Mouse (Mus musculus): Measurements from ENCODE around the gene Ush1g. TPM values are rescaled to one million over a fixed set of nuclear protein-coding genes. Genes with fewer than 3 reads are reported as not detected.

The Ush1g gene
- polyA plus RNA-seq, 1 experiment from 2014 or later, result not detected

GRCm38 (mm10) chr11:115353375-115353774, 31.5 kb upstream of the Ush1g start:
- Histone ChIP-seq H3K4me1 (replicated peaks) (peaks cover 6% of the 10 kb centered on the region; the same call in 1 of the 2 replicates), H3K4me2 (replicated peaks) (no peak overlapping the region), H3K36me3 (no peaks in the 10 kb centered on the region), H3K9ac (no peak overlapping the region), H3K27ac (no peak overlapping the region), H3K27me3 (replicated peaks) (peaks cover 11% of the 10 kb centered on the region; the same call in 1 of the 2 replicates), H3K4me3 (replicated peaks) (no peak overlapping the region), H3K9me3 (no peaks in the 10 kb centered on the region)
- ATAC-seq, result no peak
- WGBS, result 85% methylated on average over 5 of the region's 5 CpGs

GRCm38 (mm10) chr11:115349976-115350375, 28.1 kb upstream of the Ush1g start:
- Histone ChIP-seq H3K27me3 (replicated peaks) (peaks cover 3% of the 10 kb centered on the region; the same call in 1 of the 2 replicates), H3K27ac (no peak overlapping the region), H3K4me1 (replicated peaks) (peaks cover 15% of the 10 kb centered on the region), H3K9ac (no peak overlapping the region), H3K36me3 (no peaks in the 10 kb centered on the region), H3K9me3 (no peaks in the 10 kb centered on the region), H3K4me2 (replicated peaks) (no peak overlapping the region), H3K4me3 (replicated peaks) (no peak overlapping the region)
- 23% methylated on average over 4 of the region's 4 CpGs for WGBS
- peak; percentile 62; the same call in 1 of the 2 replicates for ATAC-seq

- Histone ChIP-seq H3K9me3 (no peaks in the 10 kb centered on the region), H3K27me3 (replicated peaks) (peaks cover 7% of the 10 kb centered on the region), H3K4me2 (replicated peaks) (peak overlapping the region; percentile 30), H3K4me3 (replicated peaks) (0 out of 2 replicates have a peak overlapping the region, but pooled peaks have one; percentile 2), H3K36me3 (no peaks in the 10 kb centered on the region), H3K9ac (no peak overlapping the region), H3K4me1 (replicated peaks) (peaks cover 15% of the 10 kb centered on the region), H3K27ac (no peak overlapping the region)
- 43% methylated on average over 17 of the region's 17 CpGs for WGBS
- peak; percentile 37; the same call in 1 of the 2 replicates for ATAC-seq
Observed at GRCm38 (mm10) chr11:115348681-115349248, 26.9 kb upstream of the Ush1g start.

- no peak overlapping the region for H3K9ac ChIP-seq
- H3K9me3 ChIP-seq, result no peaks in the 10 kb centered on the region
- no peak for ATAC-seq
- H3K4me3 ChIP-seq (replicated peaks), result no peak overlapping the region
- H3K4me1 ChIP-seq (replicated peaks), result peaks cover 15% of the 10 kb centered on the region
- no peak overlapping the region for H3K27ac ChIP-seq
- WGBS, result 20% methylated on average over 7 of the region's 7 CpGs
- H3K4me2 ChIP-seq (replicated peaks), result no peak overlapping the region
- H3K36me3 ChIP-seq, result no peaks in the 10 kb centered on the region
- H3K27me3 ChIP-seq (replicated peaks), result peaks cover 7% of the 10 kb centered on the region
Observed at GRCm38 (mm10) chr11:115345515-115345914, 23.7 kb upstream of the Ush1g start.

- Histone ChIP-seq H3K4me3 (replicated peaks) (no peak overlapping the region), H3K9me3 (no peaks in the 10 kb centered on the region), H3K4me1 (replicated peaks) (peaks cover 15% of the 10 kb centered on the region), H3K27ac (no peak overlapping the region), H3K27me3 (replicated peaks) (peaks cover 8% of the 10 kb centered on the region), H3K9ac (no peak overlapping the region), H3K4me2 (replicated peaks) (no peak overlapping the region), H3K36me3 (no peaks in the 10 kb centered on the region)
- no peak for ATAC-seq
- 15% methylated on average over 12 of the region's 12 CpGs for WGBS
Observed at GRCm38 (mm10) chr11:115344967-115345366, 23.1 kb upstream of the Ush1g start.

GRCm38 (mm10) chr11:115341866-115342265, 20.0 kb upstream of the Ush1g start:
- peaks cover 17% of the 10 kb centered on the region for H3K27me3 ChIP-seq (replicated peaks)

GRCm38 (mm10) chr11:115341246-115341645, 19.4 kb upstream of the Ush1g start:
- ATAC-seq, result no peak
- H3K4me2 ChIP-seq (replicated peaks), result no peak overlapping the region
- H3K27me3 ChIP-seq (replicated peaks), result peaks cover 19% of the 10 kb centered on the region
- WGBS, result 64% methylated on average over 2 of the region's 2 CpGs
- no peaks in the 10 kb centered on the region for H3K9me3 ChIP-seq
- H3K4me3 ChIP-seq (replicated peaks), result no peak overlapping the region
- H3K4me1 ChIP-seq (replicated peaks), result peaks cover 8% of the 10 kb centered on the region
- no peaks in the 10 kb centered on the region for H3K36me3 ChIP-seq
- no peak overlapping the region for H3K27ac ChIP-seq
- no peak overlapping the region for H3K9ac ChIP-seq

More at GRCm38 (mm10) chr11:115341866-115342265, 20.0 kb upstream of the Ush1g start:
- H3K4me2 ChIP-seq (replicated peaks), result no peak overlapping the region
- no peak overlapping the region for H3K27ac ChIP-seq
- H3K4me3 ChIP-seq (replicated peaks), result no peak overlapping the region
- ATAC-seq, result peak; percentile 40; the same call in 1 of the 2 replicates
- H3K4me1 ChIP-seq (replicated peaks), result peaks cover 12% of the 10 kb centered on the region
- no peak overlapping the region for H3K9ac ChIP-seq
- 59% methylated on average over 6 of the region's 6 CpGs for WGBS
- H3K36me3 ChIP-seq, result no peaks in the 10 kb centered on the region
- H3K9me3 ChIP-seq, result no peaks in the 10 kb centered on the region

GRCm38 (mm10) chr11:115337826-115338225, 16.0 kb upstream of the Ush1g start:
- Histone ChIP-seq H3K9ac (no peak overlapping the region), H3K27ac (no peak overlapping the region), H3K4me3 (replicated peaks) (no peak overlapping the region), H3K9me3 (no peaks in the 10 kb centered on the region), H3K4me2 (replicated peaks) (no peak overlapping the region), H3K4me1 (replicated peaks) (peaks cover 12% of the 10 kb centered on the region; the same call in 1 of the 2 replicates), H3K27me3 (replicated peaks) (peaks cover 43% of the 10 kb centered on the region), H3K36me3 (no peaks in the 10 kb centered on the region)
- WGBS, result 56% methylated on average over 1 of the region's 1 CpGs
- ATAC-seq, result no peak

GRCm38 (mm10) chr11:115337350-115337749, 15.5 kb upstream of the Ush1g start:
- H3K4me1 ChIP-seq (replicated peaks), result peaks cover 12% of the 10 kb centered on the region; the same call in 1 of the 2 replicates
- H3K36me3 ChIP-seq, result no peaks in the 10 kb centered on the region
- WGBS, result 49% methylated on average over 3 of the region's 3 CpGs
- peak; percentile 63; the same call in 1 of the 2 replicates for ATAC-seq
- H3K9ac ChIP-seq, result no peak overlapping the region
- H3K9me3 ChIP-seq, result no peaks in the 10 kb centered on the region
- H3K4me2 ChIP-seq (replicated peaks), result no peak overlapping the region
- H3K4me3 ChIP-seq (replicated peaks), result no peak overlapping the region
- no peak overlapping the region for H3K27ac ChIP-seq
- peaks cover 46% of the 10 kb centered on the region for H3K27me3 ChIP-seq (replicated peaks)

- peaks cover 56% of the 10 kb centered on the region for H3K27me3 ChIP-seq (replicated peaks)
- no peak for ATAC-seq
- no peaks in the 10 kb centered on the region for H3K36me3 ChIP-seq
- H3K27ac ChIP-seq, result no peak overlapping the region
- H3K4me2 ChIP-seq (replicated peaks), result no peak overlapping the region
- no peak overlapping the region for H3K4me3 ChIP-seq (replicated peaks)
- H3K4me1 ChIP-seq (replicated peaks), result peaks cover 12% of the 10 kb centered on the region; the same call in 1 of the 2 replicates
- WGBS, result 13% methylated on average over 6 of the region's 6 CpGs
- H3K9ac ChIP-seq, result no peak overlapping the region
- H3K9me3 ChIP-seq, result no peaks in the 10 kb centered on the region
Observed at GRCm38 (mm10) chr11:115336115-115336514, 14.3 kb upstream of the Ush1g start.

- no peak overlapping the region for H3K27ac ChIP-seq
- peaks cover 12% of the 10 kb centered on the region; the same call in 1 of the 2 replicates for H3K4me1 ChIP-seq (replicated peaks)
- no peak overlapping the region for H3K9ac ChIP-seq
- no peak for ATAC-seq
- no peaks in the 10 kb centered on the region for H3K36me3 ChIP-seq
- no peak overlapping the region for H3K4me3 ChIP-seq (replicated peaks)
- no peak overlapping the region for H3K4me2 ChIP-seq (replicated peaks)
- WGBS, result 55% methylated on average over 12 of the region's 12 CpGs
- H3K27me3 ChIP-seq (replicated peaks), result peaks cover 58% of the 10 kb centered on the region
- no peaks in the 10 kb centered on the region for H3K9me3 ChIP-seq
Observed at GRCm38 (mm10) chr11:115335223-115335622, 13.4 kb upstream of the Ush1g start.

GRCm38 (mm10) chr11:115334531-115334930, 12.7 kb upstream of the Ush1g start, which contains the start of gene Otop3:
Otop3 (plus strand) TSS chr11:115334731.
- Histone ChIP-seq H3K27me3 (replicated peaks) (peaks cover 53% of the 10 kb centered on the region), H3K4me3 (replicated peaks) (0 out of 2 replicates have a peak within 1 kb of the TSS, but pooled peaks have one; percentile 14)
- peak; percentile 33; the same call in 1 of the 2 replicates for ATAC-seq

More at GRCm38 (mm10) chr11:115334531-115334930, 12.7 kb upstream of the Ush1g start, which contains the start of gene Otop3:
- WGBS, result 3% methylated on average over 29 of the region's 29 CpGs
- H3K4me1 ChIP-seq (replicated peaks), result peaks cover 12% of the 10 kb centered on the region; the same call in 1 of the 2 replicates
- peak within 1 kb of the TSS; percentile 10; the same call in 1 of the 2 replicates for H3K9ac ChIP-seq
- peak within 1 kb of the TSS; percentile 50 for H3K4me2 ChIP-seq (replicated peaks)
- no peak within 1 kb of the TSS for H3K27ac ChIP-seq
- H3K36me3 ChIP-seq, result no peaks in the 10 kb centered on the region
- no peaks in the 10 kb centered on the region for H3K9me3 ChIP-seq

Data from intestine, embryonic 15.5 days (tissue).